Mouse (Mus musculus) thymus, adult 2 months (tissue): Measurements from ENCODE around the gene Fam3b. TPM values are rescaled to one million over a fixed set of nuclear protein-coding genes. Genes with fewer than 3 reads are reported as not detected.

Experiments
- DNase-seq: peaks from one replicate; pipeline ENCODE4 v3.0.0; 2021
- H3K27ac ChIP-seq: fragments of 200-500 bp; 2 replicates; pipeline ENCODE4 v1.5.1; 2012; ENCODE audit warnings: low read length, control low read depth; ENCODE audit not compliant: control insufficient read depth, insufficient read depth
- H3K27me3 ChIP-seq: fragments of 200-500 bp; 2 replicates; pipeline ENCODE4 v1.6.1; 2012; ENCODE audit warnings: mild to moderate bottlenecking, low read length, moderate library complexity, mixed read lengths; ENCODE audit not compliant: control insufficient read depth, insufficient read depth
- H3K36me3 ChIP-seq: fragments of 200-500 bp; 2 replicates; pipeline ENCODE4 v1.6.1; 2012; ENCODE audit warnings: mild to moderate bottlenecking, low read length, moderate library complexity; ENCODE audit not compliant: control insufficient read depth, insufficient read depth
- H3K4me1 ChIP-seq: fragments of 200-500 bp; replicated peaks from 2 replicates; pipeline ENCODE4 v1.6.1; 2012; ENCODE audit warnings: low read length; ENCODE audit not compliant: control insufficient read depth, insufficient read depth
- H3K4me3 ChIP-seq: fragments of 200-500 bp; 2 replicates; pipeline ENCODE4 v1.5.1; 2012; ENCODE audit warnings: mild to moderate bottlenecking, low read length, control low read depth, moderate library complexity; ENCODE audit not compliant: control insufficient read depth, insufficient read depth
- CTCF ChIP-seq: fragments of 200-500 bp; IDR thresholded peaks from 2 replicates; pipeline ENCODE4 v1.5.1; 2012; ENCODE audit warnings: mild to moderate bottlenecking, control low read depth, low read length, moderate library complexity, borderline replicate concordance; ENCODE audit not compliant: control insufficient read depth, poor library complexity, insufficient read depth; ENCODE audit errors: extremely low read depth
- POLR2A ChIP-seq: fragments of 200-500 bp; IDR thresholded peaks from 2 replicates; pipeline ENCODE4 v1.6.1; 2012; ENCODE audit warnings: mild to moderate bottlenecking, low read length, control low read depth, moderate library complexity; ENCODE audit not compliant: control insufficient read depth, poor library complexity, insufficient read depth; ENCODE audit errors: extremely low read depth
- WGBS: fragments of 180-500 bp; shearing (Covaris S2); methylation state at CpG from one replicate; pipeline ENCODE4 v1.1.7; 2018; 5-methylcytosine and 5-hydroxymethylcytosine counted together
- polyA plus RNA-seq: library from polyadenylated mRNA; depleted of rRNA; stranded (reverse); fragments of >200 nt; gene quantifications from 2 replicates; pipeline ENCODE4 v1.2.3, GENCODE M21; 2012

Gene Fam3b
- polyA plus RNA-seq, 1 experiment: 0.27 TPM

GRCm38 (mm10) chr16:97447386-97447785 is 67.2 kb downstream of the Fam3b start:
- no peaks in the 10 kb centered on the region for H3K4me1 ChIP-seq
- no peaks in the 10 kb centered on the region for H3K27me3 ChIP-seq
- no peak for TF ChIP-seq POLR2A
- no peak for TF ChIP-seq CTCF
- H3K27ac ChIP-seq: no peak overlapping the region
- no peak for DNase-seq
- H3K36me3 ChIP-seq: no peaks in the 10 kb centered on the region
- H3K4me3 ChIP-seq: no peak overlapping the region

- Histone ChIP-seq H3K4me1 (no peaks in the 10 kb centered on the region), H3K27ac (no peak overlapping the region), H3K27me3 (no peaks in the 10 kb centered on the region), H3K36me3 (no peaks in the 10 kb centered on the region), H3K4me3 (no peak overlapping the region)
- TF ChIP-seq CTCF: no peak
- no peak for TF ChIP-seq POLR2A
- WGBS: 55% methylated on average over 14 of the region's 14 CpGs
- DNase-seq: peak; percentile 36
Observed at GRCm38 (mm10) chr16:97443670-97444263, 70.8 kb downstream of the Fam3b start.

GRCm38 (mm10) chr16:97441967-97442366 is 72.6 kb downstream of the Fam3b start:
- Histone ChIP-seq H3K27ac (no peak overlapping the region), H3K4me1 (no peaks in the 10 kb centered on the region), H3K4me3 (no peak overlapping the region), H3K36me3 (no peaks in the 10 kb centered on the region), H3K27me3 (no peaks in the 10 kb centered on the region)
- no peak for TF ChIP-seq POLR2A
- TF ChIP-seq CTCF: no peak
- 87% methylated on average over 9 of the region's 9 CpGs for WGBS
- no peak for DNase-seq

GRCm38 (mm10) chr16:97438191-97438590 is 76.4 kb downstream of the Fam3b start:
- no peak overlapping the region for H3K4me3 ChIP-seq
- 86% methylated on average over 3 of the region's 3 CpGs for WGBS
- no peak overlapping the region for H3K27ac ChIP-seq
- H3K36me3 ChIP-seq: no peaks in the 10 kb centered on the region
- DNase-seq: no peak
- TF ChIP-seq POLR2A (no peak), CTCF (no peak)
- H3K4me1 ChIP-seq: no peaks in the 10 kb centered on the region
- no peaks in the 10 kb centered on the region for H3K27me3 ChIP-seq

GRCm38 (mm10) chr16:97437448-97438056 is 77.1 kb downstream of the Fam3b start:
- TF ChIP-seq CTCF (no peak), POLR2A (no peak)
- H3K27me3 ChIP-seq: no peaks in the 10 kb centered on the region
- H3K4me1 ChIP-seq: no peaks in the 10 kb centered on the region
- no peak overlapping the region for H3K4me3 ChIP-seq
- no peak for DNase-seq
- WGBS: 54% methylated on average over 1 of the region's 1 CpGs
- H3K27ac ChIP-seq: no peak overlapping the region
- no peaks in the 10 kb centered on the region for H3K36me3 ChIP-seq

GRCm38 (mm10) chr16:97434206-97434605 is 80.4 kb downstream of the Fam3b start:
- DNase-seq: no peak
- no peaks in the 10 kb centered on the region for H3K36me3 ChIP-seq
- H3K4me3 ChIP-seq: no peak overlapping the region
- WGBS: 97% methylated on average over 2 of the region's 2 CpGs
- no peak overlapping the region for H3K27ac ChIP-seq
- TF ChIP-seq CTCF (no peak), POLR2A (no peak)
- H3K4me1 ChIP-seq: no peaks in the 10 kb centered on the region
- no peaks in the 10 kb centered on the region for H3K27me3 ChIP-seq
